Mouse (Mus musculus): ENCODE results near the gene Tenm3.

Tenm3 gene

GRCm38 (mm10) chr8:48274566-48274965 is 569.2 kb downstream of the Tenm3 start:
- no peak for DNase-seq (ENCODE audit: low spot score)

DNA sequence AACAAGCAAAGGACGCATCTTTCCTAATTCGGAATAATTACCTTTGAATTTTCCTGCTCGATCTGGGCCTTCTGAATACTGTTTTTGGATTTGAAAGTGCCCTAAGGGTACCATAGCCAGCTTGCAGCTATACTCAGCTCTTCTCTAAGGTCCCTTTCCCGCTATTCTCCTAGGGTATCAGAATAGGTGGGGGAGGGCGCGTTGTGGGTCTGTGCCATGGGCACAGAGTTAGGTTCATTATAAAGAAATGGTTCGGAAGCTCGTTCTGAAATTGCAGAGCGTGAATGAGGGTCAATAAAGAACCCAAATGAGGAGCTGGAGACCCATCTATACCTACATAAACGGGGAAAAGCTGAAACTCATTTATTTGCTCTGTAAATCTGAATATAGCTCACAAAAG is 575.1 kb downstream of the Tenm3 start:
- DNase-seq (ENCODE audit: low spot score) = no peak

DNA sequence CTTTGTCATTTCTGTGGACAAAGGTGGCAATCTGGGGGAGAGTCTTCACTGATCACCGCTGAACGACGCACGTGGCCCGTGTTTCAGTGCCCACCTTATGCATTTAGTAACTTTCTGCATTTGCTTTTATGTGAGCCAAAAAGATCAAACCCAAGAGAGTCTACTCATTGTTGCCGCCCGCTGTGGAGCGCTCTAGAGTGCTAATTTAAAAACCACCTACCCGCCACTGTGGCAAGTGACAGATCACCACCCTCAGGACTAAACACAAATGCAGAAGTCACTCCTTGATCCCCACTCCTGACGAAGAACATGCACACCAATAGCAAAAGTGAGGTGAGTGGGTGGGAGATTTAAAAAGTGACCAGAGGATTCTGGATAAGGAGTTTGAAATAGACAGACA is 583.5 kb downstream of the Tenm3 start:
- DNase-seq (ENCODE audit: low spot score) = no peak

- DNase-seq (ENCODE audit: low spot score) = no peak
Observed at GRCm38 (mm10) chr8:48259832-48260231, 583.9 kb downstream of the Tenm3 start.

DNA sequence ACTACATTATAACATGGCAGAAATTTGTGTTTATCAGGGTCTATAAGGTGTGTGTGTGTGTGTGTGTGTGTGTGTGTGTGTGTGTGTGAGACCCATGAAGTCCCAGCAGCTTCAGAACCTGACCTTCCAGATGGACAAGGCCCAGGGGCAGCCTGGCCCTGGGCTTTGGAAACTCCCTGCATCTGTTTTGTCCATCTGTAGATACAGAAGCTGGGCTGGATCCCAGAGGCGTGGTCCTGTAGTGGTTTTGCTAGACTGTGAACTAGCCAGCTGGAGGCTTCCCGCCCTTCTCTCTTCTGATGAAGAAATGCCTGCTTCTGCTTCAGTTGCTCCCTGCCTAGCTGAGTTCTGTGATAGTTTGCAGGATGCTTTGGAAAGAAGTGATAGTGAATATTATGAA is 599.9 kb downstream of the Tenm3 start:
- no peak for DNase-seq (ENCODE audit: low spot score)

GRCm38 (mm10) chr8:48240917-48241531 is 602.7 kb downstream of the Tenm3 start:
- DNase-seq (ENCODE audit: low spot score) = no peak

DNA sequence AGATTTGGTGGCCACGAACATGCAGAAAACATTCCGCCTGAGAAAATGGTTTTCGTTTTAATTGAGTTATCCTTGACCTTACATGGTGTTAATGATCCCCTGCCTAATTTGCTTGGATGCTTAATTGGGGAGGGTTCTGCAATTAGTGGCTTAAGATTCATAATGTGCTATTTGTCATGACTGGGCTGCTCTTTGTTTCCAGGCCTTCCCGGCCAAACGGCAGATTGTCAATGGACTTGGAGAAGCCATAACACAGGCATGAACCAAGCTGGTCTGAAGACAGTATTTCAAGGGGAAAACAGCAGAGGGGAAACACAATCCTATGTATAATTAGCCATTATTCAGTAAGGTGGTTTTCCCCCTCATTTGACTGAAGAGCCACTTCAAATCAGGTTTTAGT is 606.8 kb downstream of the Tenm3 start:
- DNase-seq (ENCODE audit: low spot score) = no peak

GRCm38 (mm10) chr8:48232927-48233326 is 610.8 kb downstream of the Tenm3 start:
- DNase-seq (ENCODE audit: low spot score) = no peak

- no peak for DNase-seq (ENCODE audit: low spot score)
Observed at GRCm38 (mm10) chr8:48231882-48232281, 611.9 kb downstream of the Tenm3 start.

DNA sequence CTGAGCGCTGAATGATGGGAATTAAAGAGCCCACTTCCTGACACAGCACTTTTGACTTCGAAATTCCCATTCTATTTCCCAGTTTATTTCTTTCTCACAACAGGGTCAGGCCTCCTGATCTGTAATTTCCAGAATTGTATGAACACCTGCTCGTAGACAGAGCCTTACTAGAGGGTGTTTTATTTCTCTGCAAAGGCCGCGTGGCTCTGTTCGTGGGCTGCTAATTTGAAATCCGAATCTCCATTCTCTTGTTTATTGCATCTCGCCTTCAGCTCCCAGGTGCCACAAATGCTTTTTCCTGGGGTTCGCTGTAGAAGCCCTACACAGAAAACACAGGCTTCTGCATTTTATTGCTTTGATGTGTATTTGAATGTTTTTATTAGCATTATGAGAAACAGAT is 612.4 kb downstream of the Tenm3 start:
- DNase-seq (ENCODE audit: low spot score) = no peak

GRCm38 (mm10) chr8:48228676-48229075 is 615.1 kb downstream of the Tenm3 start:
- no peak for DNase-seq (ENCODE audit: low spot score)

DNA sequence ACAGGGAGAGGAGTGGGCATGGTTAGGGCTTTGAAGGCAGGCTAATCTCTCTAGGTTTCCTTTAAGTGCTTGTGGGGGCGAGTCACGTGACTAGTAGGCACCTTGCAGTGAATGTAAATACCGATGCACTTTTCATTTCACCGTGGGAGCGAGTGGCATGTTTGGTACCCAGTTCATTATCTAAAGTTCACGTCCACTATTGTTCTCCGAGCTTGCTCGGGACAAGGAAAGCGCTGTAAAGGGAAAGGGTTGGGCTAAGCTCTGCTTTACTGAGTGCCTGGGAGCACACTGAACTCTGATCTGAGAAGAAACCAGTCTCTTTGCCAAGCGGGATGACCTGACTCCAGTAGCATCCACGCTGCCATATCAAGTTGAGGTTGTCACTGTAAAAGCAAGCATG is 619.0 kb downstream of the Tenm3 start:
- DNase-seq (ENCODE audit: low spot score) = no peak

DNA sequence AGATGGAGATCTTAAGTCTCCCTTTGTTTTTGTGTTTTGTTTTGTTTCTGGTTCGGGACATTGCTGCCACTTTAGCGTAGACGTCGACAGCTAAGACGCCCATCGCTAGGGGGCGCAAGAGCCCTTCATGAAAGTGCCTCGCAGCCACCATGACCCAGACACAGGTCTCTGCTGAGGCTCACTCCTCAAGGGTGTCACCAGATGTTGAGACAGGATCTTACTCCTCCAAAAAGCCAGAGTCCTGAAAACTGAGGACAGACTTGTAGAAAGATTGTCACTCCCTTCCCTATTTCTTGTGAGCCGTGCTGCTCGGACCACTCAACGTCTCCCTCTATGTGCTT is 621.4 kb downstream of the Tenm3 start:
- DNase-seq (ENCODE audit: low spot score) = peak; percentile 29

- no peak for DNase-seq (ENCODE audit: low spot score)
Observed at GRCm38 (mm10) chr8:48221724-48222428, 621.9 kb downstream of the Tenm3 start.

DNA sequence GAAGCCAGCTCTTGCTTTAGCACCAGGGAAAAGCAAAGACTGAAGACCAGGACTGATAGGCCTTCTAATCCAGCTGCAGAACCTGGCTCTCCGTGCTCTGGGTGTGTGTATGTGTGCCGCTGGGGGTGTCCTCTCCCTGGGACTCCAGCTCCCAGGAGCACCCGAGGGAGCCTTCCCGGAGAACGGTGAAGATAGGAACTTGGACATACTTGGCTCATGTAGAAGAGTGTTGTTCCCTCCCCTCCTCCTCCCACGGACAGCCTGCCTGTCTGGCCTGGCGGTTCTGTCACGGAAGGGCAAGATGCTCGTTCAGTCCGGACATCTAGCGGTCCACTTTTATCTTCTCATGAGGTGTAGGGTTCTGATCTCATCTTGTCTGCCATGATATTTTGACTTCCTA is 622.4 kb downstream of the Tenm3 start:
- DNase-seq (ENCODE audit: low spot score) = no peak

- DNase-seq (ENCODE audit: low spot score) = no peak
Observed at GRCm38 (mm10) chr8:48220529-48221181, 623.1 kb downstream of the Tenm3 start.

- DNase-seq (ENCODE audit: low spot score) = no peak
Observed at GRCm38 (mm10) chr8:48215071-48215501, 628.7 kb downstream of the Tenm3 start.

- no peak for DNase-seq (ENCODE audit: low spot score)
Observed at GRCm38 (mm10) chr8:48214386-48214785, 629.4 kb downstream of the Tenm3 start.

DNA sequence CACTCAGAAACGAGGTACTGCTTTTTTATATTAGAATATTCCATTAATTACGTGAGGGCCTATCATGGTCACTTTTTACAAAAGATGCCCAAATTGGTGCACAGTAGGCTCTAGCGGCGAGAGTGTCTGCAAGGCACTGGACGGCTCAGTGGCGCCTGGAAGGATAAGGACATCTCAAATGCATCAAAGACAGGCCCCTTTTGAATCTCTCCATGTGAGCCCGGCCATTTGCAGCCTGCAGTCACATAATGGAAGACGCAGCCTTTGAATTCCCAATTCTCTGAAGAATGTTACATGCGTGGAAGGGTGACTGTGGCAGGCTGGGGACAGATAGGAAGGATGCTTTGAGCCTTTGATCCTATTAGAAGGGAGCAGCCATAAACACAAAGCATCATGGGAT is 631.8 kb downstream of the Tenm3 start:
- DNase-seq (ENCODE audit: low spot score) = no peak

DNA sequence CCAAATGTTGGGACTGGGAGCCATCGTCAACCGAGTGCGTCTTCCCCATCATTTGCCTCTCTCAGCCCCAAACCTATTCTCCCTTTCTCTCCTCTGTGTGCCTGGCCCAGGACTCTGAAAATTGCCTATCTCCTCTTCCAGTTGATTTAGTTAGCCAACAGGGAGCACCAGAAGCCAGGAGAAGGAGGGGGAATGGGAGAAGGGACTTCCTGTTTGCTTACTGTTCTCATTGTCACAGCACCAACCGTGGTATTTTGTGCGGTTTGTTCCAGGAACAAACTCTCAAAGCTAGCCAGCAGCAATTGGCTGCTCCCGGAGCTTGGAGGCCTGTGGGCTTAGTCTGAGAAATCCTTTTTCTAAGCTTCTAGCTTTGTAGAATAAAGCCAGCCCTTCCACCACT is 636.2 kb downstream of the Tenm3 start:
- no peak for DNase-seq (ENCODE audit: low spot score)

DNA sequence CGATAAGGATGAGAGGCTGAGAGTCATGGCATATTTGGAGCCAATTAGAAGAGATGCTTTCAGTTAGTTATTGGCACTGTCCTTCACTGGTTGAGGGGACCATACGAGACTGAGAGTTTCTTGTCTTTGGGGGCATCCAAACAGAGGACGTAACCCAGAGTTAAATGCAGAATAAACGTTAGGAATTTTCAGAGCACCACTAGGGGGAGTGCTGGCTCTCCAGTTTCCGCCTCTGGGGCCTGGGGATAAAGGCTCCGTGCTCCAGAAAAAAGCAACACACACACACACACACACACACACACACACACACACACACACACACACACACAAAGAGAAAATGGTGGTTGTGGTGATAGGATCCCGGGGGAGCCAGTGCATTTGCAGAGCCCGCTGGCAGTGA is 636.8 kb downstream of the Tenm3 start:
- DNase-seq (ENCODE audit: low spot score) = no peak

GRCm38 (mm10) chr8:48204838-48205345 is 638.9 kb downstream of the Tenm3 start:
- DNase-seq (ENCODE audit: low spot score) = no peak

DNA sequence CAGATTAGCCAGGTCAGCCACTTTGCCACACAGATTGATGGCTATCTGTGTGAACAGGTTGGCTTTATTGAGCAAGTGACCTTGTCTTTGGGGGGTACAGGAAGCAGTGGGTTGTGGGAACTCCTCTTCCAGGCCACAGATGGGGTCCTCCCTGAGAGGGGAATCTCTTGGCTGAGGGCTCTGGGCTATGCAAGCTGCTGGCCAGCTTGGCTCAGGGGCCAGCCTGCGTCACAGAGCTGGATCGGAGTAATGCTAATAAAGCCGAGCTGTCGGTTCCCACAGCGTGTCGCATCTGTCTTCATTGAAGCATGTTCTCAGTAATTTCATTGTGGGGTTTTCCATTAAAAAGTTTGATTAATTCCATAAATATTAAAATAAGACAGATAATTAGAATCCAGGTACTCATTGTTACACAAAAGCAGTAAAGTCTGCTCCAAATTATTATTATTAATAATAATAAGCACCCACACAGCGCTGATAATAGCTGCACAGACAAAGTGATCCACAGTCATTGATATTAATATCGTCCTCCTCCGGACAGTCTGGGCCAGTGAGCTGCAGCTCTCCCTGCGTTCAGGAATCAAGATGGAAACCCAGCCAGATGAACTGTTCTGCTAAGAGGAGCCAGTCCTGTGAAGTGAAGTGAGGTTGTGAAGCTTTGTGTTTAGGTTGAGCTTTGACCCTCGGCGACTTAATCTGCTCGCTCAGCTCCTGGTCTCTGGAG is 639.5 kb downstream of the Tenm3 start:
- DNase-seq (ENCODE audit: low spot score) = no peak

Measured in c-Kit-positive CD71-positive TER-119-positive erythroid progenitor cells, embryonic 14.5 days (primary cell).